Mouse (Mus musculus) midbrain, embryonic 15.5 days (tissue): ENCODE results near the gene Poldip3. TPM values are rescaled to one million over a fixed set of nuclear protein-coding genes. Genes with fewer than 3 reads are reported as not detected.

Experiments used
- ATAC-seq: fragments of 200-750 bp; cut with Nextera tagmentation; replicated peaks from 2 replicates; pipeline ENCODE4 v1.8.0; 2017; ENCODE audit warnings: moderate TSS enrichment
- H3K27ac ChIP-seq: fragments of 300-500 bp; sonication (generic); 2 replicates; pipeline ENCODE4 v1.5.1; 2015; ENCODE audit warnings: mild to moderate bottlenecking, inconsistent platforms
- H3K27me3 ChIP-seq: fragments of 300-500 bp; sonication (generic); replicated peaks from 2 replicates; pipeline ENCODE4 v1.6.1; 2015; ENCODE audit warnings: inconsistent platforms
- H3K36me3 ChIP-seq: fragments of 300-500 bp; sonication (generic); replicated peaks from 2 replicates; pipeline ENCODE4 v1.6.1; 2015; ENCODE audit warnings: inconsistent platforms
- H3K4me1 ChIP-seq: fragments of 300-500 bp; sonication (generic); 2 replicates; pipeline ENCODE4 v1.6.1; 2015; ENCODE audit warnings: inconsistent platforms
- H3K4me2 ChIP-seq: fragments of 300-500 bp; sonication (generic); 2 replicates; pipeline ENCODE4 v1.6.1; 2015; ENCODE audit warnings: inconsistent platforms, mild to moderate bottlenecking, moderate library complexity
- H3K4me3 ChIP-seq: fragments of 300-500 bp; sonication (generic); 2 replicates; pipeline ENCODE4 v1.5.1; 2015; ENCODE audit warnings: mild to moderate bottlenecking, inconsistent platforms
- H3K9ac ChIP-seq: fragments of 300-500 bp; sonication (generic); 2 replicates; pipeline ENCODE4 v1.6.1; 2015; ENCODE audit warnings: mild to moderate bottlenecking, inconsistent platforms
- H3K9me3 ChIP-seq: fragments of 300-500 bp; sonication (generic); 2 replicates; pipeline ENCODE4 v1.6.1; 2016; ENCODE audit warnings: inconsistent platforms
- WGBS: fragments of 180-500 bp; shearing (Covaris S2); methylation state at CpG from one replicate; pipeline ENCODE4 v1.1.7; 2015; ENCODE audit warnings: mixed read lengths; 5-methylcytosine and 5-hydroxymethylcytosine counted together
- polyA plus RNA-seq: library from polyadenylated mRNA; unstranded; fragments of >200 nt; fragmentation: Nextera tagmentation; extraction: Ambion mirVana; gene quantifications from 2 replicates; pipeline ENCODE4 v1.2.1, GENCODE M21; 2015

Gene Poldip3
- 154 and 158 TPM in 2 replicates for polyA plus RNA-seq

DNA sequence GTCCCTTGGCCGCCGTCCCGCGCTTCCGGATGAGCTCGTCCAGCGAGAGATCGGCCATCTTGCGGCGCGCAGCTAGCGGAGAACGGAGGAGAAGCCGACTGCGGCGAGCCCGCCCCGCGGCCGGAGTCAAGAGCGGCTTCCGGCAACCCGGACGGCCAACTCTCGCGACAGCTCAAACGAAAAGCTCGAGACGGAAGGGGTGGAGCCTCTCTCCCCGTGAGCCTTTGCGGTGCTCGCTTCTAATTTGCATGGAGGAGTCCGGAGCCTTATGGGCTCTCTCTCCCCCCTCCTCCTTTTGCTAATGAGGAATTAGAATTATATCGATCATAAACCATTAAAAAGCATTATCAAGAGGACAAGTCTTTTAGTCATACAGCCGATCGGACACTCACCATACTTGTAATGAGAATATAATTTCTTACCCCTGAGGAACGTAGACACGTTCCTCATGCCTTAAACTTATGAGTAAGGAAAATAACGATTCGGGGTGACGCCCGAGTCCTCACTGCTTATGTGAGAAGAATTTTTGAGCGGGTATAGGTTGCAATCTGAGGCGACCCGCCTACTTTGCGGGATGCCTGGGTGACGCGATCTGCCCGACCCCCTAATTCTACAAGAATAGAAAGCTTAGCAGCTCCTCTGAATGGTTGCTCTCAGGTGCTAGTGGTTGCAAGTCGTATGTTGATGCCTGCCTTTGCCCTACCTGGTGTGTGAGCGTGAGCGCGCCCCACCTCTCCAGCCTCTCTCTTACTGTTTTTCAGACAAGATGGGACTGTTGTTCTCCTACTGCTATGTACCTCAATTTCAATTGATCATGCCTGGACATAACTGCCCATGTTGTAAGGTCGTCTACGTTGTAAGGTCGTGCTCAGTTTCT lies at the start of gene Poldip3:
Gene Poldip3, minus strand, starts transcription at position 189 of the 877 bp plus-strand sequence.
- Histone ChIP-seq H3K9me3 (no peaks in the 10 kb centered on the region), H3K4me1 (peaks cover 17% of the 10 kb centered on the region), H3K27ac (peak within 1 kb of the TSS; percentile 99), H3K9ac (peak within 1 kb of the TSS; percentile 96), H3K4me2 (peak within 1 kb of the TSS; percentile 88), H3K4me3 (peak within 1 kb of the TSS; percentile 86), H3K36me3 (0 out of 2 replicates have a peak, but pooled peaks cover 2% of the 10 kb centered on the region), H3K27me3 (no peaks in the 10 kb centered on the region)
- peak; percentile 93 for ATAC-seq
- WGBS, result under 1% methylated on average over 56 of the region's 56 CpGs

DNA sequence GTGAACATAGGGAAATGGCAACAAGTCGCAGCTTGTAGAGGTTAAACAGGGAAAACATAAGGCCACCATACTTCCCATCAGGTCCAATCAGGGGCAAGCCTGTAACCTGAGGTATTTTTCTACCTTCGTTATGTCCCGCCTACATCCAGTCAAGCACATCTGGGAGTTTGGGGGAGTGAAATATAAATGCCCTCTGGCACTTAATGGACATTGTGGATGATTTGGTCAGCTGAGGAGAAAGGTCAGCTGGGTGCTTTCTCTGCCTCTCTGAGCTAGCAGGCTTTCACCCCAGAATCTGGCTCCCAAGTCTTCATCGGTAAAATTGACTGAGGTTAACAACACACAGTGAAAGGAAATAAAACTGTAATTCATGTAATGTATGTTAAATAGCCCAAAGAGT lies 44.2 kb upstream of the Poldip3 start:
- H3K4me2 ChIP-seq, result no peak overlapping the region
- no peak for ATAC-seq
- H3K36me3 ChIP-seq, result no peaks in the 10 kb centered on the region
- no peak overlapping the region for H3K4me3 ChIP-seq
- no peaks in the 10 kb centered on the region for H3K9me3 ChIP-seq
- WGBS, result 89% methylated on average over 4 of the region's 4 CpGs
- no peaks in the 10 kb centered on the region for H3K27me3 ChIP-seq
- H3K4me1 ChIP-seq, result no peaks in the 10 kb centered on the region
- H3K27ac ChIP-seq, result no peak overlapping the region
- H3K9ac ChIP-seq, result no peak overlapping the region

- no peaks in the 10 kb centered on the region for H3K36me3 ChIP-seq
- no peak overlapping the region for H3K27ac ChIP-seq
- H3K4me3 ChIP-seq, result no peak overlapping the region
- no peak overlapping the region for H3K4me2 ChIP-seq
- no peak for ATAC-seq
- H3K9ac ChIP-seq, result no peak overlapping the region
- 70% methylated on average over 5 of the region's 5 CpGs for WGBS
- no peaks in the 10 kb centered on the region for H3K4me1 ChIP-seq
- no peaks in the 10 kb centered on the region for H3K9me3 ChIP-seq
- no peaks in the 10 kb centered on the region for H3K27me3 ChIP-seq
Measured at GRCm38 (mm10) chr15:83182351-83182750, 33.2 kb upstream of the Poldip3 start.

DNA sequence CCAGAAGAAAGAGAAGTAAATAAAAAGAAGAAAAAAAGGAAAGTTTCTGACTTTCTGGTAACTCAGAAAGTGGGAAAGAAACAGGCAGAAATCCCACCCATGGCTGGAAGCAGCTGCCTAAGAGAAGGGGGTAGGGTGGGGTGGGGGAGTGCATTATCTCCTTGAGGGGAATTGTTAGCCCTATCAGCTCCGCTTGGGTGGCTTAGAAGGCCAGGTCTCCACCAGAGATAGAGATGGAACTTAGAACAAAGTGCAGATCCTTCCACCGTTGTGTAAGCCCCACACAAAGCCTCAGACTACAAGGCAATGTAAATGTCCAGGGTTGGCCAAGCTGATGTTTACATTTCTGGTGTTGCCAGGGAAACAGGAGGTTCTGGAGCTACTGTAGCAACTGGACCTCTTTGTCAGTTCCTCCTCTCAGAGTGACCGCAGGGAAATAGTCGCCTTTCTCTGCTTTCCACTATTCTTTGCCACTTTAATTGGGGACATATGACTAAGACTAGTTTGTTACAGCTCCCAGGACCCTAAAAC lies 32.7 kb upstream of the Poldip3 start:
- H3K36me3 ChIP-seq, result no peaks in the 10 kb centered on the region
- no peak overlapping the region for H3K4me3 ChIP-seq
- no peak overlapping the region for H3K27ac ChIP-seq
- H3K9ac ChIP-seq, result no peak overlapping the region
- no peaks in the 10 kb centered on the region for H3K4me1 ChIP-seq
- H3K4me2 ChIP-seq, result no peak overlapping the region
- ATAC-seq, result no peak
- H3K27me3 ChIP-seq, result no peaks in the 10 kb centered on the region
- WGBS, result 46% methylated on average over 4 of the region's 4 CpGs
- no peaks in the 10 kb centered on the region for H3K9me3 ChIP-seq

- 92% methylated on average over 6 of the region's 6 CpGs for WGBS
- Histone ChIP-seq H3K4me1 (no peaks in the 10 kb centered on the region), H3K4me2 (no peak overlapping the region)
Measured at GRCm38 (mm10) chr15:83180004-83180403, 30.8 kb upstream of the Poldip3 start.

GRCm38 (mm10) chr15:83176653-83177052 lies 27.5 kb upstream of the Poldip3 start:
- Histone ChIP-seq H3K27me3 (no peaks in the 10 kb centered on the region), H3K9ac (no peak overlapping the region), H3K4me2 (no peak overlapping the region), H3K4me3 (no peak overlapping the region), H3K36me3 (no peaks in the 10 kb centered on the region), H3K9me3 (no peaks in the 10 kb centered on the region), H3K27ac (no peak overlapping the region), H3K4me1 (peaks cover 10% of the 10 kb centered on the region)
- no peak for ATAC-seq
- 93% methylated on average over 4 of the region's 4 CpGs for WGBS

More at GRCm38 (mm10) chr15:83180004-83180403, 30.8 kb upstream of the Poldip3 start:
- Histone ChIP-seq H3K27me3 (no peaks in the 10 kb centered on the region), H3K27ac (no peak overlapping the region), H3K36me3 (no peaks in the 10 kb centered on the region), H3K4me3 (no peak overlapping the region), H3K9me3 (no peaks in the 10 kb centered on the region), H3K9ac (no peak overlapping the region)
- ATAC-seq, result no peak

- WGBS, result 92% methylated on average over 14 of the region's 14 CpGs
Measured at GRCm38 (mm10) chr15:83173914-83174884, 25.0 kb upstream of the Poldip3 start.

DNA sequence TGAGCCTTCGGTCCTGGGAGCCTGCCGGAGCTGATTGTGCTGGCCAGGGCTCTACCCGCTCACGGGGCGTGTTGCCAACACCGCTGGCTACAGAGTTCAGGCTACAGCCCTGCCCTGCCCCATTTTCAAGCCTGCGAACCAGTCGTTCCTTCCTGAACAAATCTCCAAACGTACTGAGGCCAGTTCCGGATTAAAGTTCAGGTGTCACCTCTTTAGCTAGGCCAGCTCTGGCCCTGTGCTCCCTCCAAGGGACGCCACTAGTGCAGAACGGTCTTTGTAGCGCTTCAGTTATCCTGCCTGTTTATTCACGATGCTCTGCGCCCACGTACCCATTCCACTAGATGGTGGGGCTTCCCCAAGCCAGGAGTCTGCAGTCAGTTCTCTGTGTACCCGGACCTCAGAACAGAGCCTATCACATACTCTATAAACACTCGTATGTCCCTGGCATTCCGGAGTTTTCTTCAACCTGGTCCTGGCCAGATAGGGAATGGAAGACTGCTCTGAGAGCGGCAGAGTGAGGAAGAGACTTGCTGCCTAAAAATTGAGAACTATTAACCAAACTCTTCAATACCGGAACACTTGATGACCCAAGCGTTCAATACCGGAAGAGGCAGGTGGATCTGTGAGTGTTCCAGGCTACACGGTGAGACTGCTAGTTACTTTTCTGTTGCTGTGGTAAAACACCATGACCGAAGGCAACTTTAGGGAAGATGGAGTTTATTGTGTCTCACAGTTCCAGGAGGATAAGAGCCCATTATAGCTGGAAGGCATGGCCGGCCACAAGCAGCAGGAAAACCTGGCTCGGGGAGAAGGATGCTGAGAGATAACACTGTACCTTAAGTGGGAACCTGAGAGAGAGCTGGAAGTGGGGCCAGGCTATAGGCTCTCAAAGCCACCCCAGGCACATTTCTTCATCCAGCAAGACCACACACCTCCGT lies 23.6 kb upstream of the Poldip3 start, which contains the start of gene Cyb5r3:
Gene Cyb5r3, minus strand, starts transcription at position 101 of the 938 bp plus-strand sequence.
- no peaks in the 10 kb centered on the region for H3K27me3 ChIP-seq
- WGBS, result 33% methylated on average over 28 of the region's 28 CpGs

More at GRCm38 (mm10) chr15:83173914-83174884, 25.0 kb upstream of the Poldip3 start:
- Histone ChIP-seq H3K27me3 (no peaks in the 10 kb centered on the region), H3K27ac (no peak overlapping the region), H3K9ac (no peak overlapping the region), H3K4me2 (no peak overlapping the region), H3K36me3 (no peaks in the 10 kb centered on the region), H3K4me3 (no peak overlapping the region), H3K4me1 (peaks cover 33% of the 10 kb centered on the region), H3K9me3 (no peaks in the 10 kb centered on the region)
- no peak for ATAC-seq

DNA sequence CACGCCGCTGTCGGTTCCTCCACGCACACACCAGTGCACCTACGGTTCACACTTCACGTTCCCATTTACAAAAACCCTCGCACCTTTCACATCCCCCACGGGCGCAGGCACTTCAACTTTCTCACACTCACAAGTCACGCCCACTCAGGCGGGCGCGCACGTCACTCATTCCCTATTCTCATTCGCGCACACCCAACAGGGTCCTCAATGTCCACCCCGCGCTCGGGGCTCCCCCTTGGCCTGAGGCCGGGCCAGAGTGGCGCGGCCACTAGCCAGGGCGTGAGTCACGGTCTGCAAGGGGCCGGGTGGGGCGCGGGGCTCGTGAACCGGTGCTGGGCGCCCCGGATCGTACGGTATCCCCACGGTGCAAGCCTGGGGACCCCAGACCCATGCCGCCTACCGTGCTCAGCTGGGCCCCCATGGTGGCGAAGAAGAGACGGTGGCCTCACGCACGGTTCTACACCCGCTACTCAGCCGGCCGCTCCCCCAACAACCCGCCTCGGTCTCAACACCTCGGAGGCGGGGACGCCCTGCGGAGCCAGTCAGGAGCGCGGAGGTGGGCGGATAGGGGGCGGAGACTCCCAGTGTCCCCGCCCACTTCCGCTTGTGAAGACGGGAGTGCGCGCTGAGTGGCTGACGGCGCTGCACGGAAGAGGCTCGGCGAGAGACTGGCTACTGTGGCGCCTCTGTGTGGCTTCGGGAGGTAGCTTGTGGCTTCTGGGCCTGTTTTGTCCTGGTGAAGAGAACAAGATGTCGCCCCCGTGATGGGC lies 22.7 kb upstream of the Poldip3 start:
- peak overlapping the region; percentile 96 for H3K4me3 ChIP-seq
- WGBS, result under 1% methylated on average over 66 of the region's 67 CpGs
- peaks cover 33% of the 10 kb centered on the region for H3K4me1 ChIP-seq
- H3K9me3 ChIP-seq, result no peaks in the 10 kb centered on the region
- H3K9ac ChIP-seq, result peak overlapping the region; percentile 92
- peak overlapping the region; percentile 68 for H3K4me2 ChIP-seq
- ATAC-seq, result peak; percentile 98
- no peaks in the 10 kb centered on the region for H3K36me3 ChIP-seq
- peak overlapping the region; percentile 90 for H3K27ac ChIP-seq
- H3K27me3 ChIP-seq, result no peaks in the 10 kb centered on the region

More for the DNA sequence above, 23.6 kb upstream of the Poldip3 start, which contains the start of gene Cyb5r3:
- Histone ChIP-seq H3K4me3 (peak within 1 kb of the TSS; percentile 96), H3K27ac (peak within 1 kb of the TSS; percentile 90), H3K4me1 (peaks cover 33% of the 10 kb centered on the region), H3K4me2 (peak within 1 kb of the TSS; percentile 68), H3K9me3 (no peaks in the 10 kb centered on the region), H3K9ac (peak within 1 kb of the TSS; percentile 92), H3K36me3 (no peaks in the 10 kb centered on the region)
- ATAC-seq, result peak; percentile 76

GRCm38 (mm10) chr15:83170956-83171659 lies 21.9 kb upstream of the Poldip3 start:
- H3K4me3 ChIP-seq, result peak overlapping the region; percentile 96
- H3K9me3 ChIP-seq, result no peaks in the 10 kb centered on the region
- WGBS, result 50% methylated on average over 8 of the region's 8 CpGs
- H3K27ac ChIP-seq, result 0 out of 2 replicates have a peak overlapping the region, but pooled peaks have one; percentile 90
- peak overlapping the region; percentile 68 for H3K4me2 ChIP-seq
- ATAC-seq, result no peak
- H3K27me3 ChIP-seq, result no peaks in the 10 kb centered on the region
- H3K4me1 ChIP-seq, result peaks cover 33% of the 10 kb centered on the region
- no peak overlapping the region; the same call in 1 of the 2 replicates for H3K9ac ChIP-seq
- no peaks in the 10 kb centered on the region for H3K36me3 ChIP-seq
